Mouse (Mus musculus) cerebellum, adult 11-12 months (tissue): ENCODE measurements around the gene Astn2.

Experiments used
- DNase-seq: peaks from one replicate; pipeline ENCODE4 v3.0.0; 2022

The Astn2 gene

DNA sequence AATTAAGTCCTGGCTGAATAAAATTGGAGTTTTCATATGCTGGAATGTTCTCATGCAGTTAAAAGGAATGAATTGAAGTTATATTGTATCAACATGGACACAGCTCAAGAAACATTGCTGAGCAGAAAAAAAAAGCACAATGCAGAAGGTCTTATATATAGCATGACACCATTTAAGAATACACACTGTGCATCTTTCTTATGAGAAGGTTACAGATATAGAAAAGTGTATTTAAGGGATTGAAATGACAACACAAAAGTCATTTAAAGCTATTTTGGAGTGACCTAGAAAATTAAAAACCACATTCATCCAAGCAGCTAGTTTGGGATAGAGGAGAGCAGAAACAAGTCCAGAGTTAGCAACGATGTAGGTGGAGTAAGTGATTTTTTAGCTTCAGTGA, 571.4 kb downstream of the Astn2 start:
- DNase-seq = no peak

GRCm38 (mm10) chr4:65831872-65832271, 572.5 kb downstream of the Astn2 start:
- DNase-seq = peak; percentile 26

DNA sequence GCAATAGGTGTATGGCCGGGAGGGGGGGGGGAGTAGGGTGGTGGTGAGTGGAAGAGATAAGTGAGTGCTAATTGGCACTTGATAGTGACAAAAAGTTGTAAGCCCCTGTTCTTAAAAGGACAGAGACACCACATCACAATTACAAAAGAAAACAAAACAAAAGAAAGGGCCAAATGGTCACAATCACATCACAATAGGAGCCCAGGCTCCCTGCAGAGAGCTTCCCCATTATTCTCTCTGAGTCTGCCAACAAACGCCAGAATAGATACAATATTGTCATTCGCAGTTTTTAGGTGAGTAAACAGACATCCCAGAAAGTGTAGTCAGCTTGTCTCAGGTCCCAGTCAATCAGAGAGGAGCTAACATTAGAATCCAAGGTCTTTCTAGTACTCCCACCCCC, 573.9 kb downstream of the Astn2 start:
- peak; percentile 56 for DNase-seq

GRCm38 (mm10) chr4:65821070-65821469, 583.3 kb downstream of the Astn2 start:
- no peak for DNase-seq

- no peak for DNase-seq
Observed at GRCm38 (mm10) chr4:65820236-65820635, 584.2 kb downstream of the Astn2 start.

DNA sequence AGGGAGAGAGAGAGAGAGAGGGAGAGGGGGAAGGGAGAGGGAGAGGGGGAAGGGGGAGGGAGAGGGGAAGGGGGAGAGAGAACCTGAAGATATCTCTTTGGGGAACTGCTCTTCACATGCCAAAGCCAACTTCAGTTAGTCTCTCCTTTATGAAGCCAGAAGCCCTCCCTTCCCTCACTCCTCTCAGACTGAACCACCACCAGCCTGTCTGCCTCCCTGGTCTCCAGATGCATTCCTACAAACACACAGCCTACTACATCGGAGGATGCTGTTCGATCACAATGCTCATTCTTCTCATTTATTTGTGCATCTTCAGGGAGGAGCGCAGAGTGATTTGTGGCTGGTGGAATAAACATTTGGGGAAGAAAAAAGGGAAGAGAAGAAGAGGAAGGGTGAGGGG, 584.6 kb downstream of the Astn2 start:
- DNase-seq = no peak

- DNase-seq = peak; percentile 62
Observed at GRCm38 (mm10) chr4:65814176-65814535, 590.3 kb downstream of the Astn2 start.

GRCm38 (mm10) chr4:65813500-65814175, 590.8 kb downstream of the Astn2 start:
- DNase-seq = no peak

DNA sequence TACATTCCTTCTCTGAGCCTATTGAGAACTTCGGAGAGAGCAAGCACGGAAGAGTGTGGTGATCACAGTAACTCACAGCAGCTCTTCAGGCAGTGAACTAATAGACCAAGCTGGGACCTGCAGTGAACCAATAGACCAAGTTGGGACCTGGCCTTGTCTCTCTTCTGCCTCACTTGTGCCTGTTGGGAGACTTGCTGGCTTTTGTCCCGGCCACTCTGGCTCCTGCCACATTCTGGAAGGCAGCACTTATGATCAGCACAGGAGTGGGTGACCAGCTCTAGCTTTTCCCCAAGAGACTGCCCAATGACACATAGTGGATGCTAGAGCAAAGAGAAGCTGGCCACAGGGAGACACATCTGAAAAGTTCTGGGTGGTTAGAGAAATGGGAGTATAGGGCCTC, 597.1 kb downstream of the Astn2 start:
- peak; percentile 45 for DNase-seq

DNA sequence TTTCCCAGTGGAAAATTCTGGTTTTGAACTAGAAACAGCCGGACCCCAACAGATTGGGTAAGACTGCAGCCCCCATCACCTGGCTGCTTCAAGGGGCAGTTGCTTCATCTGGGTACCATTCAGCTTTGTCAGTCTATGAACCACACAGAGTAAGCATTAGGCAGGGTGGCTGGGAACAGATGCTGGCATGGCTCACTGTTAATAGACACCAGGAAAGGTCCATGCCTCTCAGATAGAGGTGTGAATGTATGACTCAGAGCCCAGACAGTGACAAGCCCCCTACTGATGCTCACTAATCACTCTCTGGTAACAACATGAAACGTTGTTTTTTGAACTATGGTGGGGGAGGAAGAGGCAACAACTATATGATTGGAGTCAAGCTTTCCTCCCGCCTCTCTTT, 603.2 kb downstream of the Astn2 start:
- peak; percentile 36 for DNase-seq

- DNase-seq = no peak
Observed at GRCm38 (mm10) chr4:65791051-65791450, 613.4 kb downstream of the Astn2 start.

- DNase-seq = no peak
Observed at GRCm38 (mm10) chr4:65773368-65774010, 630.9 kb downstream of the Astn2 start.

GRCm38 (mm10) chr4:65770952-65771351, 633.5 kb downstream of the Astn2 start:
- DNase-seq = no peak

- no peak for DNase-seq
Observed at GRCm38 (mm10) chr4:65767919-65768318, 636.5 kb downstream of the Astn2 start.

GRCm38 (mm10) chr4:65767431-65767830, 637.0 kb downstream of the Astn2 start:
- DNase-seq = no peak

DNA sequence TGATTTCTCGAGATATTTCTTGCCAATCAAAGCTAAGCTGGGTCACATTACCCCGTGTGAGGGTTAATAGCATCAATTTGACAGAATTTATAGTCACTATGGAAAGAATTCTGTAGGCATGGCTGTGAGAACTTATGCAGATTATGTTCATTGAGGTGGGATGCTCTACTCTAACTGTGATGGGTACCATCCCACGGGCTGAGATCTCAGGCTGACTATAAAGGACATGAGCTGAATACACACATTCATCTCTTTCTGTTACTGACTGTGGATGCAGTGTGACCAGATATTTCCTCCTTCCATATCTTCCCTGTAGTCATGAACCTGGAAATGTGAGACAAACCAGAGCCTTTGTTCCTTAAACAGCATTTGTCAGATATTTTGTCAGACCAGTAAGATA, 639.1 kb downstream of the Astn2 start:
- no peak for DNase-seq

DNA sequence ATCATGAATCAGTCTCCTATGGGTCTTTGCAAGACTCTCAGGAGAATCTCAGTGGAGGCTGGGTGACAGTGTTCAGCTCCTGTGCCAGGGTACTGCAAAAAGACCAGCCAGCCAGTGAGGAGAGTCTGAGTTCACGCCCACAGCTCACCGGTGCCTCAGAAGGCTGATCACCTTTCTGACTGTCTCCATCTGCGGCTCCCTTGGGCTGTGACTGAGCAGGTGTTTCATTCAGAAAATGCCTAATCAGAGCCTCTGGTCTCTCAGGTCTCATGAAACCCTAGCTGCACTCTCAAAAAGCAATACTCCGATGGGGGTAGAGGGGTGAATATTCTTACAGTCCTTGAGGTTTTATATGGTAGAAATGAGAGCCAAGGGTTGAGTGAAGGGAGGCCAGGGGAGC, 640.1 kb downstream of the Astn2 start:
- peak; percentile 40 for DNase-seq

GRCm38 (mm10) chr4:65763823-65764222, 640.6 kb downstream of the Astn2 start:
- DNase-seq = no peak

GRCm38 (mm10) chr4:65762116-65762515, 642.3 kb downstream of the Astn2 start:
- peak; percentile 80 for DNase-seq

GRCm38 (mm10) chr4:65761658-65762057, 642.8 kb downstream of the Astn2 start:
- DNase-seq = peak; percentile 46

- no peak for DNase-seq
Observed at GRCm38 (mm10) chr4:65758875-65759201, 645.6 kb downstream of the Astn2 start.

DNA sequence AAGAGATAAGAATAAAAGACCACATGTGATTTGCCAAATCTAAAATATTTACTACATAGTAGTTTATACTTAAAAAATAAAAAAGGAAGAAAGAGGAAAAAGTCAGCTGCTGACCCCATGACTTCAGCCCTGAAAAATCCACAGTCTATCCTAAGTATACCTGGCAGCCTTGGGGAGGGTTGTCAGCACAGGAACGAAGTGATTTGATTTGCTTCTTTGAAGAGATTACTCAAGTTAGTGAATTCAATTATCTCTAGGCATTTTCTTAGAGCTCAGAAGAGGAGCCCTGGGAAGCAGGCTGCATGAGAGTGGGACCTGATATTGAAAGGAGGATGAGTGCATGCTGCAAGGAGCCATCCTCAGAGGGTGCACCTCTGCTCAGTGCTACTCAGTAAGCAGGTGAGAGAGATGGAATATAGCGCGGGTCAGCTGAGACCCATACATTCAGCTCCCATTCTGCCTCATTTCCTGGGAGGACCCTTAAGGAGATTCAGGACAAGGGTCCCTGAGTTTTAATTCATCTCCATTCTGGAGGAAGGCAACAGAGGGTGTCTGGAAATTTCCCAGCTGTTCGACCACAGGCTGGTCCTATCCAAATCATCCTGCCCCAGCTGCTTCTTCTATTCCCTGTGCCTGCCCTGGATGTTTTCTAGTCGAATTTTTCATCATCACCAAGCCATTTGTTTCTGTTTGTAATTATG, 646.1 kb downstream of the Astn2 start:
- DNase-seq = no peak

DNA sequence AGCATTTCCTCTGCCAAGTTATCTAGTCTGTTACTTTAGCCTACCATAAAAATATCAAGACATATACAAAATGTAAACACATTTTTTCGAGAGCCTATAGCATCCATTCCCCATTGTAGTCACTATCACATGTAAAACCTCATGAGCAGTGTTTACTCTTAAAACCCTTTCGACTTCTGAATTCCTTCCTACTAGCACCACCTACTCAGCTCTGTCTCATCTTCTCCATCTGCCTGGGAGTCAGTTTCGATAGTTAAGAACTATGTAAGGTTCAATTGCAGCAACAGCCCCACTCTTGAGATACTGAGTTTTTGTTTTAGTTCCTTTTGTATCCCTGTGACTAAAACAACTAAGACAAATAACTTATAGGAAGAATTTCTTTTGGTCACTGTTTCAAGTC, 651.5 kb downstream of the Astn2 start:
- no peak for DNase-seq

DNA sequence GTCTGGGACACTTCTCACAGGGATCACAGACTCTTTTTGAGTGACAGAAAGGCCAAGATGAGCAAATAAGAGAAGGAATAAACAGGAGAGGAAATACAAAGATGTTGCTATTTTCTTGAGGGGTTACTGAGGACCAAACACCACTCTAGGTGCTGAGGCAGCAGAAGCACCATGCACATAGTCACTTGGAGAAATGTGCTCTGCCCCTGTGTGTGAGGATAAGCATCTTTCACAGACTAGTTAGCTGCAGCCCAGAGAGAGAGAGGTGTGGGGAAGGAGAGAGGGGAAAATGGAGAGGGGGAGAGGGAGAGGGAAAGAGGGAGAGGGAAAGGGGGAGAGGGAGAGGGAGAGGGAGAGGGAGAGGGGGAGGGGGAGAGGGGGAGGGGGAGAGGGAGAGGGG, 659.6 kb downstream of the Astn2 start:
- DNase-seq = no peak
